Mouse (Mus musculus) stomach, embryonic 15.5 days (tissue): Measurements from ENCODE around the gene Tpr. TPM values are rescaled to one million over a fixed set of nuclear protein-coding genes. Genes with fewer than 3 reads are reported as not detected.

Source experiments
- ATAC-seq: fragments of 200-750 bp; cut with Nextera tagmentation; 2 replicates; pipeline ENCODE4 v1.8.0; 2017; ENCODE audit warnings: low read depth, moderate number of reproducible peaks, moderate TSS enrichment; ENCODE audit not compliant: insufficient read depth, low FRiP score
- H3K27ac ChIP-seq: fragments of 300-500 bp; sonication (generic); 2 replicates; pipeline ENCODE4 v1.5.1; 2015; ENCODE audit warnings: mild to moderate bottlenecking, inconsistent platforms
- H3K27me3 ChIP-seq: fragments of 300-500 bp; sonication (generic); replicated peaks from 2 replicates; pipeline ENCODE4 v1.6.1; 2015; ENCODE audit warnings: inconsistent platforms
- H3K36me3 ChIP-seq: fragments of 300-500 bp; sonication (generic); 2 replicates; pipeline ENCODE4 v1.6.1; 2015; ENCODE audit warnings: inconsistent platforms
- H3K4me1 ChIP-seq: fragments of 300-500 bp; sonication (generic); 2 replicates; pipeline ENCODE4 v1.6.1; 2015; ENCODE audit warnings: inconsistent platforms
- H3K4me2 ChIP-seq: fragments of 300-500 bp; sonication (generic); 2 replicates; pipeline ENCODE4 v1.6.1; 2015; ENCODE audit warnings: mild to moderate bottlenecking, inconsistent platforms
- H3K4me3 ChIP-seq: fragments of 300-500 bp; sonication (generic); replicated peaks from 2 replicates; pipeline ENCODE4 v1.5.1; 2015; ENCODE audit warnings: inconsistent platforms
- H3K9ac ChIP-seq: fragments of 300-500 bp; sonication (generic); 2 replicates; pipeline ENCODE4 v1.6.1; 2015; ENCODE audit warnings: inconsistent platforms
- H3K9me3 ChIP-seq: fragments of 300-500 bp; sonication (generic); 2 replicates; pipeline ENCODE4 v1.6.1; 2016; ENCODE audit warnings: inconsistent platforms
- WGBS: fragments of 180-500 bp; shearing (Covaris S2); methylation state at CpG from one replicate; pipeline ENCODE4 v1.1.7; 2015; 5-methylcytosine and 5-hydroxymethylcytosine counted together
- polyA plus RNA-seq: library from polyadenylated mRNA; unstranded; fragments of >200 nt; fragmentation: Nextera tagmentation; extraction: Ambion mirVana; gene quantifications from 2 replicates; pipeline ENCODE4 v1.2.1, GENCODE M21; 2015

Tpr gene
- 161 and 166 TPM in 2 replicates for polyA plus RNA-seq

- Histone ChIP-seq H3K9ac (peak within 1 kb of the TSS; percentile 65), H3K27ac (peak within 1 kb of the TSS; percentile 95), H3K27me3 (no peaks in the 10 kb centered on the region), H3K4me2 (peak within 1 kb of the TSS; percentile 61), H3K36me3 (peaks cover 3% of the 10 kb centered on the region), H3K4me3 (peak within 1 kb of the TSS; percentile 85), H3K9me3 (no peaks in the 10 kb centered on the region), H3K4me1 (0 out of 2 replicates have a peak, but pooled peaks cover 4% of the 10 kb centered on the region)
- ATAC-seq, result peak; percentile 99
- WGBS, result under 1% methylated on average over 75 of the region's 76 CpGs
Measured at GRCm38 (mm10) chr1:150392638-150393487, at the start of gene Tpr, which contains the start of gene Odr4. Gene Tpr, plus strand, starts transcription at chr1:150392838. Gene Odr4, minus strand, starts transcription at chr1:150393080.

- no peak overlapping the region for H3K4me3 ChIP-seq
- no peak overlapping the region for H3K27ac ChIP-seq
- no peak overlapping the region for H3K9ac ChIP-seq
- H3K27me3 ChIP-seq, result no peaks in the 10 kb centered on the region
- no peak for ATAC-seq
- H3K36me3 ChIP-seq, result 0 out of 2 replicates have a peak, but pooled peaks cover 7% of the 10 kb centered on the region
- H3K4me2 ChIP-seq, result no peak overlapping the region
- 90% methylated on average over 1 of the region's 1 CpGs for WGBS
- H3K9me3 ChIP-seq, result no peaks in the 10 kb centered on the region
- H3K4me1 ChIP-seq, result no peaks in the 10 kb centered on the region
Measured at GRCm38 (mm10) chr1:150360864-150361263, 31.8 kb upstream of the Tpr start.

DNA sequence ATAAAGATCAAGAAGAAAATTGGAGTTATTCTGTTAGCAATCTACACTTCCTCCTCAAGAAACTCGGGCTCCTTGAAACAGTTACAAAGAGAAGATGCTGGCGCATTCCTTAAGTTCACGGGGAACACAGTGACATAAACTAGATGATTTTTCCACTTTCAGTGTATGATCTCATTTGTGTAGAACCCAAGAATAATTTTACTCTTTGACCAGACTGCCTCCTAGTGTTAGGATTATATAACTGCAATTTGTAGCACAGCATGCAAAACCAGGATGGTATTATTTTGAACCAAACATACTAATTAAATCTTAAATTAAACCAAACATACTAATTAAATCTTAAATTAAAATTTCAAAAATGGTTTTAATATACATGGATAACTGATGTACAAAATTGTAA, 19.7 kb upstream of the Tpr start:
- H3K36me3 ChIP-seq, result peaks cover 9% of the 10 kb centered on the region; the same call in 1 of the 2 replicates
- no peak for ATAC-seq
- 80% methylated on average over 3 of the region's 3 CpGs for WGBS
- no peaks in the 10 kb centered on the region for H3K9me3 ChIP-seq
- H3K4me3 ChIP-seq, result no peak overlapping the region
- H3K4me1 ChIP-seq, result no peaks in the 10 kb centered on the region
- H3K27me3 ChIP-seq, result no peaks in the 10 kb centered on the region
- H3K27ac ChIP-seq, result no peak overlapping the region
- H3K9ac ChIP-seq, result no peak overlapping the region
- no peak overlapping the region for H3K4me2 ChIP-seq

DNA sequence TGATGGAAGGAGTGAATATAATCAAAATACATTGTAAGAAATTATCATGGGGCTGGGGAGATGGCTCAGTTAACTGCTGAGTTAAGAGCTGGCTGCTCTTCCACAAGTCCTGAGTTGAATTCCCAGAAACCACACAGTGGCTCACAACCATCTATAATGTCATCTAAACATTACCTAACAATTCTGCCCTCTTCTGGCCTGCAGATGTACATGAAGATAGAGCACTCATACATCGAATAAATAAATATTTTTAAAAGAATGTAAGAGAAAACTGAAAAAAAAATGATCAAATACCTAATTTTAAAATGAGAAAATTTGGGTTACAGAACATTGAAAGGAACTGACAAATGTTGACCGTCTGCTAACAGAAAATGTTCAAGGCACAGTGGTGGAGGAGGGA, 18.4 kb upstream of the Tpr start:
- no peak for ATAC-seq

DNA sequence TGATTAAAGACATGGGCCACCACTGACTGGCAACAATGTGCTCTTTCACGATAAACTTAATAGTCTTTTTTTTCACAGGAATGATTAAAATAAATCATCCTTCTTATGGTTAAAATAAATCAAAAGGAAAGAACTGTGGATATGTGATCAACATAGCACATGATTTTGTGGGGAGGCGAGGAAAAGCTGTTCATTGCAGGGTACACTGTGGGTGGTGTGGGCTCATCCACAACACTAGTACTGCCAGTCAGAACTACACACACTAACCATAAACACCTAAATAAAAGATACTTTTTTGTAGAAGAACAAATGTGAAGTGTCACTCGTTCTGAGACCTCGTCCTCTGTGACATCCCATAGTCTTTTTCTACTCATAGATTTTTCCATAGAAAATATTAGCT, 8.5 kb upstream of the Tpr start:
- no peak overlapping the region for H3K4me3 ChIP-seq
- no peaks in the 10 kb centered on the region for H3K4me1 ChIP-seq
- WGBS, result 90% methylated on average over 4 of the region's 4 CpGs
- H3K9me3 ChIP-seq, result no peaks in the 10 kb centered on the region
- no peak for ATAC-seq
- no peak overlapping the region for H3K9ac ChIP-seq
- H3K27ac ChIP-seq, result no peak overlapping the region
- H3K36me3 ChIP-seq, result peaks cover 7% of the 10 kb centered on the region; the same call in 1 of the 2 replicates
- H3K4me2 ChIP-seq, result no peak overlapping the region
- no peaks in the 10 kb centered on the region for H3K27me3 ChIP-seq

More for the DNA sequence above, 18.4 kb upstream of the Tpr start:
- H3K4me1 ChIP-seq, result no peaks in the 10 kb centered on the region
- H3K9ac ChIP-seq, result no peak overlapping the region
- no peak overlapping the region for H3K27ac ChIP-seq
- no peak overlapping the region for H3K4me3 ChIP-seq
- H3K27me3 ChIP-seq, result no peaks in the 10 kb centered on the region
- peaks cover 9% of the 10 kb centered on the region; the same call in 1 of the 2 replicates for H3K36me3 ChIP-seq
- no peaks in the 10 kb centered on the region for H3K9me3 ChIP-seq
- no peak overlapping the region for H3K4me2 ChIP-seq
- WGBS, result 91% methylated on average over 2 of the region's 2 CpGs

DNA sequence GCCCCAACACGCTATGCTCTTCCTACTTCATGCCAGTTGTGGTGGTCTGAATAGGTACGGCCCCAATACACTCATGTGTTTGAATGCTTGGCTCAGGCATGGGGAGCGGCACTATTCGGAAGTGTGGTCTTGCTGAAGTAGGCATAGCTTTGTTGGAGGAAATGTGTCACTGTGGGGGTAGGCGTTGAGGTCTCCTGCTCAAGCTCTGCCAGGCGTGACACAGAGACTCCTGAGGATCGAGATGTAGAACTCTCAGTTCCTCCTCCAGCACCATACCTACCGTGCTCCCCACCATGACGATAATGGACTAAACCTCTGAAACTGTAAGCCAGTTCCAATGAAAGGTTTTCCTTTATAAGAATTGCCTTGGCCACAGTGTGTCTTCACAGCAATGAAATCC, 5.1 kb upstream of the Tpr start:
- ATAC-seq, result no peak
- Histone ChIP-seq H3K4me1 (0 out of 2 replicates have a peak, but pooled peaks cover 4% of the 10 kb centered on the region), H3K27ac (no peak overlapping the region), H3K4me3 (no peak overlapping the region), H3K9me3 (no peaks in the 10 kb centered on the region), H3K27me3 (no peaks in the 10 kb centered on the region), H3K4me2 (no peak overlapping the region), H3K9ac (no peak overlapping the region), H3K36me3 (peaks cover 7% of the 10 kb centered on the region; the same call in 1 of the 2 replicates)
- WGBS, result 95% methylated on average over 9 of the region's 9 CpGs

- Histone ChIP-seq H3K9ac (no peak overlapping the region), H3K9me3 (no peaks in the 10 kb centered on the region), H3K4me2 (no peak overlapping the region), H3K4me3 (no peak overlapping the region), H3K27me3 (no peaks in the 10 kb centered on the region), H3K36me3 (peaks cover 3% of the 10 kb centered on the region; the same call in 1 of the 2 replicates), H3K27ac (no peak overlapping the region), H3K4me1 (0 out of 2 replicates have a peak, but pooled peaks cover 4% of the 10 kb centered on the region)
- ATAC-seq, result no peak
- WGBS, result 87% methylated on average over 6 of the region's 6 CpGs
Measured at GRCm38 (mm10) chr1:150389390-150390129, 3.1 kb upstream of the Tpr start.

DNA sequence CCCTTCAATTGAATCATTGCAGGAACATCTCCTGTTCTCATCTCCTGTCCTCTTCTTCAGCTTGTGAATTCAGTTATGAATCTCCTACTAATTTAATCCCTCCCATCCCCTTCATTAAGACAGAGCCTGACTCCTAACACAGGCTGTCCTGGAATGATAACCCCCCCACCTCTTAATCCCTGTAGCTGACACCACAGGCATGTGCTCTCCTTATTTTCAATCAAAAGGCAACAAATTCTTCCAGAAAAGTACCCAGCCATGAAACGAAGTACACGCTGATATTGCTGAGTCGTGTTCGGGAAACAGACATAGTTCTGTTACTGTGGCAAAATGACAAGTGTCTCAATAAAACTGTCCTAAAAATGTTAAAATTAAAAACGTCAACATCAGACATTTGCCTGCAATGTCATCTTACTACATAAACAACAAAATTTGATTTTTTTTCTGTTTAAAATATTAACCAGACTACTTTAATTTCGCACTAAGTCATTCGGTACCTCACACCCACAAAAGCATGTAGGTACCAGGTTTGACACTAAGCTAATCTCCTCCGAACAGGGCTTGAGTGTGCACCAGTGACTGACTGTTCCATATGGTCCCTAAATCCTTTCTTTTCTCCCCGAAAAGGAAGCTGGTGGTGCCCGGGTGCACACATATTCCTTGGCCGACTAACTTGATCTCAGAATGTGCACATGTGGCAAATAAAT, 554 bp upstream of the Tpr start:
- Histone ChIP-seq H3K4me1 (0 out of 2 replicates have a peak, but pooled peaks cover 4% of the 10 kb centered on the region), H3K9me3 (no peaks in the 10 kb centered on the region), H3K27me3 (no peaks in the 10 kb centered on the region), H3K4me2 (peak overlapping the region; percentile 56), H3K27ac (peak overlapping the region; percentile 95), H3K9ac (peak overlapping the region; percentile 65), H3K36me3 (peaks cover 3% of the 10 kb centered on the region), H3K4me3 (peak overlapping the region; percentile 85)
- ATAC-seq, result peak; percentile 0; the same call in 1 of the 2 replicates
- 20% methylated on average over 11 of the region's 11 CpGs for WGBS

DNA sequence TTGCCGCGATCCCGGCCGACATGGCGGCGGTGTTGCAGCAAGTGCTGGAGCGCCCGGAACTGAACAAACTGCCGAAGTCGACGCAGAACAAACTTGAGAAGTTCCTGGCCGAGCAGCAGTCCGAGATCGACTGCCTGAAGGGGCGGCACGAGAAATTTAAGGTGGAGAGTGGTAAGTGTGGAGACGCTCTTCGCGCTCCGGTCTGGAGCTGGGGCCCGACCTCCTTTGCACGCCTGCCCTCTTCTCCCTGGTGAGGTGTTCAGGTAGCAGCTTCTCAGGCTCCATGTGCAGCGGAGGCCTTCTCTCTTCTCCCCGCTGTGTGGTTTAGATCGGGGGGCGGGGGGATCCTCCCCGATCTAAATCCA, 832 bp downstream of the Tpr start:
- Histone ChIP-seq H3K9ac (peak overlapping the region; percentile 65), H3K4me1 (0 out of 2 replicates have a peak, but pooled peaks cover 4% of the 10 kb centered on the region), H3K4me3 (peak overlapping the region; percentile 85), H3K27me3 (no peaks in the 10 kb centered on the region), H3K4me2 (peak overlapping the region; percentile 61), H3K9me3 (no peaks in the 10 kb centered on the region), H3K36me3 (peaks cover 4% of the 10 kb centered on the region; the same call in 1 of the 2 replicates), H3K27ac (peak overlapping the region; percentile 95)
- 0% methylated on average over 27 of the region's 27 CpGs for WGBS
- peak; percentile 25 for ATAC-seq

GRCm38 (mm10) chr1:150396001-150396400, 3.4 kb downstream of the Tpr start:
- H3K9ac ChIP-seq, result no peak overlapping the region
- peaks cover 6% of the 10 kb centered on the region; the same call in 1 of the 2 replicates for H3K36me3 ChIP-seq
- H3K4me3 ChIP-seq, result no peak overlapping the region
- 0 out of 2 replicates have a peak, but pooled peaks cover 4% of the 10 kb centered on the region for H3K4me1 ChIP-seq
- no peaks in the 10 kb centered on the region for H3K27me3 ChIP-seq
- no peaks in the 10 kb centered on the region for H3K9me3 ChIP-seq
- no peak overlapping the region for H3K27ac ChIP-seq
- no peak for ATAC-seq
- 80% methylated on average over 3 of the region's 3 CpGs for WGBS
- no peak overlapping the region for H3K4me2 ChIP-seq

- no peak for ATAC-seq
- Histone ChIP-seq H3K4me3 (no peak overlapping the region), H3K36me3 (peaks cover 14% of the 10 kb centered on the region; the same call in 1 of the 2 replicates), H3K9ac (no peak overlapping the region), H3K4me1 (no peaks in the 10 kb centered on the region), H3K4me2 (no peak overlapping the region), H3K27ac (no peak overlapping the region), H3K9me3 (no peaks in the 10 kb centered on the region), H3K27me3 (no peaks in the 10 kb centered on the region)
- WGBS, result 82% methylated on average over 3 of the region's 3 CpGs
Measured at GRCm38 (mm10) chr1:150403914-150404313, 11.3 kb downstream of the Tpr start.
